Mouse (Mus musculus) brain, embryonic 14.5 days (tissue): ENCODE data around the gene Capsl. TPM values are rescaled to one million over a fixed set of nuclear protein-coding genes. Genes with fewer than 3 reads are reported as not detected.

Source experiments
- DNase-seq: peaks from one replicate; pipeline ENCODE4 v3.0.0-alpha.2; 2011; ENCODE audit warnings: low read depth
- CTCF ChIP-seq: fragments of 200-500 bp; IDR thresholded peaks from 2 replicates; pipeline ENCODE4 v1.5.1; 2012; ENCODE audit warnings: inconsistent platforms, mild to moderate bottlenecking, moderate library complexity, borderline replicate concordance; ENCODE audit not compliant: insufficient read depth, insufficient read length; ENCODE audit errors: extremely low read depth
- POLR2A ChIP-seq: fragments of 200-500 bp; IDR thresholded peaks from 2 replicates; pipeline ENCODE4 v1.6.1; 2012; ENCODE audit warnings: mild to moderate bottlenecking, inconsistent platforms, borderline replicate concordance; ENCODE audit not compliant: poor library complexity, insufficient read depth, insufficient read length, severe bottlenecking; ENCODE audit errors: extremely low read depth
- polyA plus RNA-seq: library from polyadenylated mRNA; depleted of rRNA; stranded (reverse); fragments of >200 nt; gene quantifications from 2 replicates; pipeline ENCODE4 v1.2.3, GENCODE M21; 2012; rRNA removed

Gene Capsl
- polyA plus RNA-seq, 1 experiment, result 1.8 TPM

DNA sequence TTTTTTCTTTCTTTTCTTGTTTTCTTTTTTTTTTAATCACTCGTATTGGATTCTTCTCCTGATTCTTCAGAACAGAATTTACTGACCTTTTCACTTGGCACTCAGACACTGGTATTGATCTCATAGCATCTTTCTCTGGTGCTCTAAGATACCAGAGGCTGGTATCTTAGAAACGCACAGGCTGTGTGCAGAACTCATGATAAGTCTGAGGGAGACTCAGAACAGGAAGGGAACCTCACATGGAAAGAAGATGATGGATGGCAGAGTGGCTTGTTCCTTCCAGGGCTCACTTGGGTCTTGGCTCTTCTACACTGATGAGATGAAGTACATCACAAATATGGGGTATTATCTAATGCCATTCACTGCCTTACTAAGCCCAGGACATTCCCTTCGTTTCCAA, 36.8 kb downstream of the Capsl start:
- TF ChIP-seq CTCF (no peak), POLR2A (no peak)
- DNase-seq, result no peak

DNA sequence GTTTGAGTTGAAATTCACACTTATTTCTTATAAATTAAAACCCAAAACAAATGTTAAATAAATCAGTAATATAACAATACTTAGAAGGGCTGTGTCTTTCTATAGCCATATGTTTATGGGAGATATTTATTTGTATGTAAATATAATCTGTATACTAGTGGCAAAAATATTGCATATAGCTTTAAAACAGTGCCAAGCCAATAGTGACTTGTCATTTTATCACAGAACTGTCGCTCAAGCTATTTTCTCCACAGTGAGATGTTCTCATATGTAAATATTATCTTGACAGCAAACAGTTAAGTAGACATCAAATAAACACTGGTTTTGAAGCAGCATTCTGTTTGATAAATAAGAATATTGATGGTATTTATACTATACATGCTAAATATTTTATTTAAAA, 37.4 kb downstream of the Capsl start:
- no peak for TF ChIP-seq POLR2A

DNA sequence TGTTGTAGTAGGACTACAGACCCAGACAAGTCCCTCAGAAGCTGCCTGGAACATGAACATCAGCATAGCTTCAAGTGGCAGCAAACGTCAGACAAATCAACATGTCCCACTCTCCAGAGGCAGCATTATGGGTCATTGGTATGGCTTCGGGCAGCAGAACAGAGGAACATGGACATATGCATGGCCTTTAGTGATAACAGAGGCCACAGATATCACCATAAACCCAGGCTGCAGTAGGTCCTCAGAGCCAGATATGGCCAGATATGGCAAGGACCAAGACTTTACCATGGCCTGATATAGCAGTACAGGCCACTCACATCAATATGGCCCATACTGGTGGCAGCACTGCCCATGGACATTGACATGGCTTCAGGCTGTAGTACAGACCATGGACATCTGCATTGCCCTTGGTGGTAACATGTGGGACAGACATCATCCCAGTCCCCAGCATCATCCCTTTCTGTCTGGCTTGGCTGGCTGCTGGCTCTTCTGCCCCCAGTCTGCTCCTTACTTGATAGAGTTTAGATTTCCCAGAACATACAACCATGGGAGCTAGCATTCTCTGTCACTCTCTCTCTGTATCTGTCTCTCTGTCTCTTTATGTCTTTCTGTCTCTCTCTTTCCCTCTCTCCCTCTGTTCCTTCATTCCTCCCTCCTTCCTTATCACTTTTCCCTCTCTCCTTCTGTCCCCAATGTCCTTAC, 53.7 kb downstream of the Capsl start:
- DNase-seq, result no peak
- no peak for TF ChIP-seq POLR2A
- no peak for TF ChIP-seq CTCF

More for the DNA sequence above, 37.4 kb downstream of the Capsl start:
- DNase-seq, result no peak

DNA sequence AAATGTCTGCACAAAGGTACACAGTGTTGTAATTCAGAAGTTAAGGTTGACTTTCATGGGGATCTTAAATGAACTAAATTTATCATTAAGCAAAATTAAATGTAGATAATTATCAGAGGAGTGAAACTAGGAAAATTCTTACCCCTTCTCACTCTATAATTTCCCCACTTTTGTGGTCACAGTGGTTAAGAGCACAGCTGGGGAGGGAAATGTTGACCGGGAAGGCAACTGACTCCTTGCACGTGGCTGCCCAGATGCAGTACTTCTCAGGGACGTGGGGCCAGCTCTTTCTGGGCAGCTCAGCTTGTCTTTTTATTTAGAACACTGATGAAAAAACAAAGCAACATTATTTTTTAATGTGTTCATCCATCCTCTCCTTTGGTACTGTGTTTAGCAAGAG, 56.2 kb downstream of the Capsl start:
- no peak for DNase-seq
- TF ChIP-seq CTCF (no peak), POLR2A (no peak)

Other genes starting within 250 kb of the Capsl start
- not detected in 2 replicates for gene Ugt3a1, start 159.1 kb upstream of the Capsl start, polyA plus RNA-seq
- not detected in 2 replicates for gene Ugt3a2, start 100.5 kb upstream of the Capsl start, polyA plus RNA-seq
- gene Il7r, start 94.1 kb downstream of the Capsl start, polyA plus RNA-seq, result 0.08 TPM in 1 of 2 replicates, not detected in the other